Comparison of ENCODE assay signal across 24 mouse cellular contexts in genomic region chr2:31092939-31093338, GRCm38 (mm10).
"Had no signal": no experiment of that assay in that cellular context is flagged by ENCODE, and none has a peak within 500 bp of the region (broad histone marks: within the 10 kb centered on the region; RNA-seq: fewer than 3 reads in every experiment).

No protein-coding gene starts in this region.

- H3K27me3 ChIP-seq: heart, embryonic 13.5 days; heart, embryonic 15.5 days; hindbrain, embryonic 13.5 days; hindbrain, embryonic 15.5 days; intestine, embryonic 15.5 days; limb, embryonic 12.5 days; liver, embryonic 13.5 days had no signal

- ATAC-seq: inflammation-experienced regulatory T-cells, adult 6 months; intestine, embryonic 15.5 days; intestine, postnatal 0 days had no signal

- H3K4me3 ChIP-seq: heart, adult 2 months; heart, embryonic 13.5 days; heart, embryonic 15.5 days; hindbrain, embryonic 13.5 days; hindbrain, embryonic 15.5 days; intestine, embryonic 15.5 days; layer of hippocampus, adult 2 months; left cerebral cortex, adult 2 months; limb, embryonic 10.5 days; limb, embryonic 12.5 days; liver, embryonic 13.5 days had no signal

- H3K36me3 ChIP-seq: heart, embryonic 15.5 days; hindbrain, embryonic 15.5 days; intestine, embryonic 15.5 days had no signal

- DNase-seq: gastrocnemius, postnatal 14 days; gastrocnemius, postnatal 36 days; heart, adult 11 months; heart, adult 2 months; heart, postnatal 14 days; heart, postnatal 36 days; kidney, adult 18-20 months; kidney, adult 8-10 months; kidney, postnatal 10 days; kidney, postnatal 25 days; kidney, postnatal 4 days; liver, embryonic 13.5 days had no signal

- H3K9ac ChIP-seq: heart, embryonic 13.5 days; heart, embryonic 15.5 days; hindbrain, embryonic 13.5 days; hindbrain, embryonic 15.5 days; intestine, embryonic 15.5 days; limb, embryonic 12.5 days; liver, embryonic 13.5 days had no signal

- H3K9me3 ChIP-seq: heart, embryonic 13.5 days; heart, embryonic 15.5 days; hindbrain, embryonic 13.5 days; hindbrain, embryonic 15.5 days; intestine, embryonic 15.5 days; limb, embryonic 10.5 days; limb, embryonic 12.5 days; liver, embryonic 13.5 days had no signal

- H3K27ac ChIP-seq: heart, adult 2 months; heart, embryonic 13.5 days; heart, embryonic 15.5 days; hindbrain, embryonic 13.5 days; hindbrain, embryonic 15.5 days; intestine, embryonic 15.5 days; layer of hippocampus, adult 2 months; left cerebral cortex, adult 2 months; limb, embryonic 10.5 days; limb, embryonic 12.5 days; liver, embryonic 13.5 days had no signal

- H3K4me2 ChIP-seq: heart, embryonic 11.5 days; heart, embryonic 13.5 days; heart, embryonic 15.5 days; hindbrain, embryonic 13.5 days; hindbrain, embryonic 15.5 days; intestine, embryonic 15.5 days; limb, embryonic 12.5 days; liver, embryonic 13.5 days had no signal
